Mouse (Mus musculus) frontal cortex, adult (tissue): ENCODE results near the gene Nuak1.

Source experiments
- ATAC-seq: cut with Nextera tagmentation; 2 replicates; pipeline ENCODE4 v1.9.2; 2017; ENCODE audit warnings: mild to moderate bottlenecking, moderate library complexity, mixed read lengths; ENCODE audit not compliant: low TSS enrichment

Nuak1 gene

DNA sequence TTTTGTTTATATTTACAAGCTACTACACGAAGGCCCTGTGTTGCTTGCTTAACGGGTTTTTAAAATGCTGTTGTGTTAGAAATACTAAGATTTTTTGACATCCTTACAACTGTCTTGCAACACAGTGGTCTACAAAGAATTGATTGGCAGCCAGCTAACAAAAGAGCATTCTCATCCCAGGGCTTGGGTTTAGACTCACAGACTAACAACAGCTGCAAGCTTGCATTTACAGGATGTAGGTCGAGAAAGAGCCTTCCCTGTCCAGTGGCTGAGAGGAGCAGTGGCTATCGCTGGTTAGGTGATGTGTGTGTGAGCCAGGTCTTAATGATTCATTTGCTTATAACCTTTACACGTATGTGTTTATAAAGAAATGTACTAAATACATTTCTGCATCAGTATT, 94.7 kb downstream of the Nuak1 start:
- ATAC-seq = no peak

- ATAC-seq = no peak
Measured at GRCm38 (mm10) chr10:84343536-84343935, 96.9 kb downstream of the Nuak1 start.

GRCm38 (mm10) chr10:84339456-84339855, 100.9 kb downstream of the Nuak1 start:
- no peak for ATAC-seq

GRCm38 (mm10) chr10:84338752-84339151, 101.6 kb downstream of the Nuak1 start:
- peak; percentile 73 for ATAC-seq

GRCm38 (mm10) chr10:84335441-84335840, 105.0 kb downstream of the Nuak1 start:
- peak; percentile 79 for ATAC-seq

DNA sequence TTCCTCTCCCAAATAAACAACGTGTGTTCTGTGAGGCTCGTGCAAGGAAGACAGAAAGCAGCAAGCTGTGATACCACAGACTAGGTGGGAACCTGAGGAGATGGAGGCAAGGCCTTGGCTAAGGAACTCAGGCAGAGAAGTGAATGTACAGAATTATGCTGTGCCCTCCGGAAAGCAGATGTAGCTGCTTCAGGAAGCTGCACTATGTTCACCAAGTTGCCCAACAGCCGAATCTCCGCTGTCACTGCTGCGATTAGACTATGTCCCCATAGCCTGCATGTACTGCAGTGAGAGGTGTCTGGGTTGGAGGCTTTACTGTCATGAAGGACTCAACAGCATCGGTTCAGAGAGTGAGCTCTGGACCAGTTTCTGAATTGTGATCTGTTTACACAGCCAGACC, 110.6 kb downstream of the Nuak1 start:
- ATAC-seq = no peak

GRCm38 (mm10) chr10:84329336-84329735, 111.1 kb downstream of the Nuak1 start:
- ATAC-seq = no peak

- no peak for ATAC-seq
Measured at GRCm38 (mm10) chr10:84324018-84324417, 116.4 kb downstream of the Nuak1 start.
